Mouse (Mus musculus) heart, postnatal 10 days (tissue): ENCODE results near the gene Smlr1. TPM values are rescaled to one million over a fixed set of nuclear protein-coding genes. Genes with fewer than 3 reads are reported as not detected.

Experiments
- DNase-seq, 2 experiments: peaks; one replicate each; pipeline ENCODE4 v3.0.0; 2021
- intact Hi-C: fragments of 180-260 bp; cut with DNase I; formaldehyde crosslinking; loops from one replicate; pipeline ENCODE4 v1.15.1; 2025
- total RNA-seq, 2 experiments: library from RNA; stranded (reverse); gene quantifications; 2 replicates each; pipeline ENCODE4 v1.2.3; 2021

Smlr1 gene
- total RNA-seq, 2 experiments from 2014 or later = not detected

DNA sequence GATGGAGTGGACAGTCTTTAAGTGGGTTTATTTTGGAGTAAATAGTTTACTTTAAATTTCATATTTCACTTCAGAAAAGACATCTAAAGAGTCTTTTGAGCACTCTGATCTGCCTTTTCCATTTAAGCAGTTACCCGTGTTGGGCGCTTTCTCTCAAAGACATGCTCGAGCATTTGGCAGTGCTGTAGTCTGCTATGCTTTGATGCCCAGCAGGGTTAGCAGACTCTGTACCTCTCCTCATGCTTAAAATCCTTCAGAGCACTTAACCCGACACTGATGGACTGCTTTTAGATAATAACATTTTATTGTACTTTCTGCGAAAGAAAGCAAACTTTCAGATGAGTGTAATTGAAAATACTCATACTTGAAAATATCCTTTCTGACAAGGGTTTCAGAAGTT lies 32.8 kb downstream of the Smlr1 start:
- no peak for DNase-seq
- intact Hi-C loops = no loop called here

DNA sequence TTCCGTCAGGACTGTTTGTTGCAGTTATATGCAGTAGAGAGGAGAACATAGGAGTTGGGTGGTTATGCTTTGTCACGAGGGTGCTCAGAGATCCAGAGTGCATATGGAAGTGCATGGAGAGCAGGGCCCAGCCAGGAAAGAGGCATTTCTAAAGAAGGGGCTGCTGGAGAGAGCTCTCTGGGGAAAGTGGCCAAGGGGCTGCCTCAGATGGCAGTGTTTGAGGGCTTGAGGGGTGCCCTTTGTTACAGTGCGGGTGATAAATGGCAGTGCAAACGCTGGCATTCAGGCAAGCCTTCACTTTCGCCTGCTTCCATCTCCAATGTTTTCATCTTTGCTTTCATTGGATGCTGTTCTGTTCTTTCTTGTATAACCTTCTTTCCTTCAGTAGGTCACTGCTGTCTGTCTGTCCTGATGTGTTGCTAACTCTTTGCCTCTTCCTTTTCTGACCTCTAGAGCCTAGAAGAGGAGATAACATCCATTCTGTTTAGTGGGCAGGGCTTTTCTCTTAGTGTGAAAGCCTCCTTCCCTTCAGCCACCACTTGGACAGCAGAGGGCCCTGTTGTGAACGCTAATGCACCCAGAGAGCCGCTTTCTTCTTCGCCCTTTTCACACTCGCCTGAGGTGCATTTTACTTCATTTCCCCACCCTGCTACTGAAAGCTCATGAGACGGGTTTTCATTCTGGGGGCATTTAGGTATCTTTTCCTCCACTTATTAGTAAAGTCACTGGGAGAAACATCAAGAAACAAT lies 36.6 kb downstream of the Smlr1 start:
- intact Hi-C loops = no loop called here

DNA sequence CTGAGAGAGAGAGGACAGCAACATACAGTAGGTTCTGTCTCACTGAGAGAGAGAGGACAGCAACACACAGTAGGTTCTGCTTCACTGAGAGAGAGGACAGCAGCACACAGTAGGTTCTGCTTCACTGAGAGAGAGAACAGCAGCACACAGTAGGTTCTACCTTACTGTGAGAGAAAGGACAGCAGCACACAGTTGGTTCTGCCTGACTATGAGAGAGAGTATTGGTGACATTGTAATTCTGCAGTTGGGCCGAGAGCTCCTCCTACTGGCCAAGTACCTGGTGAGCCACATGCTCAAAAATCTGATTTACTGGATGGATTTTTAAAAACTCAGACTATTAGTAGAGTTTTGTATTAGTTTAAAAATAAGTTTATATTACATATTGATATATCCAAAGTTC lies 47.6 kb downstream of the Smlr1 start:
- peak; percentile 79 to 85 for DNase-seq

More for the DNA sequence above, 36.6 kb downstream of the Smlr1 start:
- peak in 1 of 2 experiments; percentile 22 for DNase-seq

DNA sequence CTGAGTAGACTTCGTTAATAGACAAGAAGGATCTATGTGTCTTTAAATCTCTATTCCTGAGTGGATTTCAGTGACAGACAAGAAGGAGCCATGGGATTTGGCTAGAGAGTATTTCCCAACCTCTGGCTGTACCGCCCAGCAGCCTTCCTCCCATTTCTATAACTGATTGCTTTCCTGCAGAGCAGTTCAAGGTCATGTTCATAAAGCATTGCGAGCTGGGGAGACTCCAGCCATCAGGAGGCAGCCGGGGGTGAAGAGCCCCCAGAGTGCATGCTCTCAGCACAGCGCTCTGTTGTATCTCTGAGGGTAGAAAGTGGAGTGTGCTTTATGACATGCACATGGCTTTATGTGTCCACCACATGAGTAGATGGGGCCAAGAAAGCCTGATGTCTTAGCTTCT lies 53.3 kb downstream of the Smlr1 start:
- DNase-seq = no peak
- intact Hi-C loops = no loop called here

More for the DNA sequence above, 47.6 kb downstream of the Smlr1 start:
- intact Hi-C loops = loop anchor here (1.0 to 5.0 kb wide), 2 partner anchors 126 to 220 kb away; no protein-coding TSS in a partner anchor

DNA sequence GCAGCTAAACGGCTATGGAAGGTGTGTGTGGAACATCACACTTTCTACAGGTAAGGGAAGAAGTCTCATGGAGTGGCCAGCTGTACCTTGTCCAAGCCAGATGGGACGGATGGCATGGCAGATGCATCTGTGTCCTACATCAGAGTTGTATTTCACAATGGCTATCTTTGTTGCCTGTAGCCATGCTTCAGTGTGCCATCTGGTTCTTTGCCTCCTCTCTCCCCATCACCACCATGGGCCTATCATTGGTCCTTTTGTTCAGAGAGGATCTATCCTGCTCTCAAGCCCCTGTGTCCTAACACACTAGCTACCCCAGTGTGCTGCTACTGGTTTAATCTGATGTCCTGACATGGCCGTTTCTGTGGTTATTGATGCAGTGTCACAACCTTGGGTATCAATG lies 56.4 kb downstream of the Smlr1 start:
- intact Hi-C loops = no loop called here
- no peak for DNase-seq

Other genes with a start within 250 kb of the Smlr1 start
- gene Akap7, start 228.4 kb downstream of the Smlr1 start, total RNA-seq = 10 to 100 TPM; 55.2 to 58.0 TPM
- 10 to 100 TPM; 91.3 to 92.8 TPM for gene Epb41l2, start 176.5 kb downstream of the Smlr1 start, total RNA-seq